Mouse (Mus musculus): ENCODE results near the gene Bnip2.

DNA sequence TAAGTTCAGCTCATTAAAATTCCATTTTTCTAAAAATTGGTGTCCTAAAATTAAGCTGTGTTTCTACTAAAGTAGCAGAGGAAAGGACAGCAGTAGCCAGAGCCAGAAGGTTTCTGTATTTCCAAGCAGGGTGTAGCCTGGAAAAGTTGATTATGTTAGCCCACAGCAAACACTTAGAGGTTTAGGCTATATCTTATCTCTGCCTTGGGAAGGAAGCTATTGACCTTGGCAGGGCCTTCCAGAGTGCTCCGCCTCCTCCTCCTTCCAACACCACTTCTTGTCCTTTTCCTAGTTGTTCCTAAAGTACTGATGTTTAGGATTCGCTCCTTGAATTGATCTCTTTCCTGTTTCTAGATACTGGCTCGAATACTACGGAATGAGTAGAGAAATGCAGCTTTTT, 32.8 kb downstream of the Bnip2 start:
- no peak for TF ChIP-seq CTCF (IDR thresholded peaks at IDR 0.05)
- no peak for TF ChIP-seq EP300 (IDR thresholded peaks at IDR 0.05)
